Mouse (Mus musculus) hindbrain, embryonic 10.5 days (tissue): ENCODE results near the gene Glis3. TPM values are rescaled to one million over a fixed set of nuclear protein-coding genes. Genes with fewer than 3 reads are reported as not detected.

Source experiments
- DNase-seq: peaks from one replicate; pipeline ENCODE4 v3.0.0-alpha.2; 2017; ENCODE audit warnings: low spot score
- H3K27ac ChIP-seq: fragments of 300-500 bp; sonication (generic); 2 replicates; pipeline ENCODE4 v1.5.1; 2016; ENCODE audit warnings: mild to moderate bottlenecking, moderate library complexity
- H3K27me3 ChIP-seq: fragments of 300-500 bp; sonication (generic); 2 replicates; pipeline ENCODE4 v1.6.1; 2016; ENCODE audit warnings: mild to moderate bottlenecking; ENCODE audit not compliant: poor library complexity, insufficient read depth, severe bottlenecking
- H3K36me3 ChIP-seq: fragments of 300-500 bp; sonication (generic); 2 replicates; pipeline ENCODE4 v1.6.1; 2016; ENCODE audit warnings: mild to moderate bottlenecking, moderate library complexity
- H3K4me1 ChIP-seq: fragments of 300-500 bp; sonication (generic); replicated peaks from 2 replicates; pipeline ENCODE4 v1.6.1; 2016; ENCODE audit warnings: mild to moderate bottlenecking
- H3K4me3 ChIP-seq: fragments of 300-500 bp; sonication (generic); 2 replicates; pipeline ENCODE4 v1.5.1; 2016; ENCODE audit warnings: mild to moderate bottlenecking, moderate library complexity
- H3K9me3 ChIP-seq: fragments of 300-500 bp; sonication (generic); 2 replicates; pipeline ENCODE4 v1.6.1; 2016; ENCODE audit warnings: mild to moderate bottlenecking, moderate library complexity
- WGBS: fragments of 180-500 bp; shearing (Covaris S2); methylation state at CpG from one replicate; pipeline ENCODE4 v1.1.7; 2016; 5-methylcytosine and 5-hydroxymethylcytosine counted together
- polyA plus RNA-seq: library from polyadenylated mRNA; unstranded; fragments of >200 nt; fragmentation: Nextera tagmentation; extraction: Ambion mirVana; gene quantifications from 2 replicates; pipeline ENCODE4 v1.2.1, GENCODE M21; 2016

Gene Glis3
- polyA plus RNA-seq, 1 experiment from 2014 or later = 2.2 TPM

DNA sequence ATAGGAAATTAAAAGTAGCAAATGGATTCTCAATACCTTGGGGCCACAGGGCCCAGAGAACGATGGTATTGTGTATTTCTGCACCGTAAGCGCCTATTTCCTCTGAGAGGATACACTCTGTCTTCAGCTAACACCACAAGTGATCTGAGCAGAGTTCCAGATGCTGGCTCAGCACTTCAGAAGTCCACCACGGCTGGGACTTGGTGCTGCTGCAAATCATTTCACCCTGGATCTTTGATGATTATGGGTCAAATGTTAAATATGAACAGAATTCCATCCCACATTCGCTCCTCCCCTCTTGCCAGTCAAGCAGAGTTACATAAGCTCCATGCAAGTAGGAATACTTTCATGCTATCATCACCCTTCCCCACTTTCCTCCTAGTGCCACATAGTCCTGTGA lies 263.8 kb downstream of the Glis3 start:
- peaks cover 4% of the 10 kb centered on the region; the same call in 1 of the 2 replicates for H3K36me3 ChIP-seq
- no peak overlapping the region for H3K27ac ChIP-seq
- no peak for DNase-seq
- WGBS = 86% methylated on average over 5 of the region's 5 CpGs
- H3K4me1 ChIP-seq = no peaks in the 10 kb centered on the region
- no peak overlapping the region for H3K4me3 ChIP-seq
- H3K27me3 ChIP-seq = no peaks in the 10 kb centered on the region
- peaks cover 6% of the 10 kb centered on the region; the same call in 1 of the 2 replicates for H3K9me3 ChIP-seq

DNA sequence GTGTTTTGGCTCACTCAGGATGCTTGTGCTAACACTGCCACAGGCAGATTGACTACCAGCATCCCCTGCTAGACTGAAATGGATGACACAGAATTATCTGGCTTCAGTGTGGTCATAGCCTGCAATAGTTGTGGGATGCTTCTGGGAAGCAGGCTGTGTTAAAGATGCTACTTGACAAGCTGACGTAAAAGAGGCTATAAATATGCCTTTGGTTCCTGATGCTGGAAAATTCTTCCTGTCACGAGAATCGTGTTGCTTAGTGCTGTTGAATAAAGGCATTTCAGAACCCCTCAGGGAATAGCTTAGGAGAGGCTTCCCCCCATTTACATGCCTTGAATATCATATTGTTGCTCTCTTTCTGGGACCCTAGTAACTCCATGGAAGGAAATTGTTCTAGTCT lies 271.1 kb downstream of the Glis3 start:
- no peak for DNase-seq
- H3K27ac ChIP-seq = no peak overlapping the region
- H3K4me3 ChIP-seq = no peak overlapping the region
- H3K27me3 ChIP-seq = no peaks in the 10 kb centered on the region
- H3K9me3 ChIP-seq = peaks cover 6% of the 10 kb centered on the region; the same call in 1 of the 2 replicates
- no peaks in the 10 kb centered on the region for H3K4me1 ChIP-seq
- peaks cover 4% of the 10 kb centered on the region; the same call in 1 of the 2 replicates for H3K36me3 ChIP-seq
- 81% methylated on average over 3 of the region's 3 CpGs for WGBS

GRCm38 (mm10) chr19:28402956-28403355 lies 276.9 kb downstream of the Glis3 start:
- no peak overlapping the region for H3K27ac ChIP-seq
- 72% methylated on average over 6 of the region's 6 CpGs for WGBS
- no peaks in the 10 kb centered on the region for H3K9me3 ChIP-seq
- H3K4me3 ChIP-seq = no peak overlapping the region
- no peaks in the 10 kb centered on the region for H3K27me3 ChIP-seq
- no peaks in the 10 kb centered on the region for H3K4me1 ChIP-seq
- H3K36me3 ChIP-seq = no peaks in the 10 kb centered on the region
- DNase-seq = no peak

GRCm38 (mm10) chr19:28395584-28395861 lies 284.4 kb downstream of the Glis3 start:
- Histone ChIP-seq H3K4me1 (peaks cover 13% of the 10 kb centered on the region), H3K36me3 (no peaks in the 10 kb centered on the region), H3K27me3 (no peaks in the 10 kb centered on the region), H3K27ac (peak overlapping the region; percentile 26; the same call in 1 of the 2 replicates), H3K9me3 (no peaks in the 10 kb centered on the region), H3K4me3 (no peak overlapping the region)
- no peak for DNase-seq
- WGBS = 86% methylated on average over 1 of the region's 1 CpGs

DNA sequence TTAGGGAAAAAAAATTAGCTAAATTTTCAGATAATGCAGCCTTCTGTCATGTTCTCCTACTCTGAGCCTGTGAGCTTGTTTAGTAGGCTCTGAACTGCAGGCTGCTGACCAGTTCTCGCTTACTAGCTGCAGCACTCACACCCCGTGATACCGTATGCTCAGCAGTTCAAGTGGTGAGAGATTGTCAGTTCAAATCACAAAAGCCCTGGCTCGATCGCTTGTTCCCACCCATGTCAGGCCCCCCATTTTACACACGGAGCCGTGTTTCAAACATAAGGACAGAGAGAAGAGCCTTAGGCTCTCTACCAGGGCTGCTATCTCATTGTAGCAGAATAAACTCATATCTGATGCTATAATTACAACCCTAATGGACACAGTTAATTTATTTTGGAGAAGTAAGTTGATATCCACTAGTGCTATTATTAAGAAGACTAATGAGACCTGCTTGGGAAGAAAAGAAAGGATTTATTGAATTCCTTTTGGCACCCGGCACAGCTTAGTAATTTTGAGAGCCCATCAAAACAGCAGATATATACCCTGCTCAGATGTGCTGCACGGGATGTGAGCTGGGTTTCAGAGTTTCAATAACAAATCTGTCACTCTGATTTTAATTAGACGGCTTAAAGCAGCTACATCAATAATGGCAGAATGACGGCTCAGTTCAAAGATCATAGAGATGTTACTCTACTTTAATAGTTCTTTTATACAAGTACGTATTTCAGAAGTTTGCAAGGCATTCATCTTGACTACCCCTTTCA lies 284.9 kb downstream of the Glis3 start:
- Histone ChIP-seq H3K9me3 (no peaks in the 10 kb centered on the region), H3K4me1 (peaks cover 13% of the 10 kb centered on the region), H3K36me3 (no peaks in the 10 kb centered on the region), H3K4me3 (no peak overlapping the region), H3K27ac (peak overlapping the region; percentile 59), H3K27me3 (no peaks in the 10 kb centered on the region)
- 57% methylated on average over 12 of the region's 12 CpGs for WGBS
- no peak for DNase-seq

DNA sequence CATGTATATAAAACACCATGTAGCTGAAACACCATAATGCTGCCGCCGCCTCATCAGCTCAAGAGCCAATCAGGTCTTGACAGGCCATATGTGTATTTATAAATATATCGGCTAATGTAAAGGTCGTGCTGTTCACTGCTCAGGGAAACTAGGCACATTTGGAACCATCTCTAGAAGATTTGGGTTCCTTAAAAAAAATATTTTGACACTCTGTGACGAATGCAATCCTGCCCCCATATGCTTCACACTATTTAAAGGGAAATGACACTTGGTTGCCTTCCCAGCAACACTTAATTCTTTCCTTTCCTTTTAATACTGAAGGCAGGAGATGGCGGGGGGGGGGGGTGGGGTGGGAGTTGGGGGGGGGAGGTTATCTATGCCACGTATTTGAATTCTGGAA lies 286.1 kb downstream of the Glis3 start:
- no peak overlapping the region for H3K27ac ChIP-seq
- H3K36me3 ChIP-seq = no peaks in the 10 kb centered on the region
- no peaks in the 10 kb centered on the region for H3K9me3 ChIP-seq
- peaks cover 13% of the 10 kb centered on the region for H3K4me1 ChIP-seq
- WGBS = 87% methylated on average over 7 of the region's 7 CpGs
- no peak overlapping the region for H3K4me3 ChIP-seq
- no peak for DNase-seq
- H3K27me3 ChIP-seq = no peaks in the 10 kb centered on the region

DNA sequence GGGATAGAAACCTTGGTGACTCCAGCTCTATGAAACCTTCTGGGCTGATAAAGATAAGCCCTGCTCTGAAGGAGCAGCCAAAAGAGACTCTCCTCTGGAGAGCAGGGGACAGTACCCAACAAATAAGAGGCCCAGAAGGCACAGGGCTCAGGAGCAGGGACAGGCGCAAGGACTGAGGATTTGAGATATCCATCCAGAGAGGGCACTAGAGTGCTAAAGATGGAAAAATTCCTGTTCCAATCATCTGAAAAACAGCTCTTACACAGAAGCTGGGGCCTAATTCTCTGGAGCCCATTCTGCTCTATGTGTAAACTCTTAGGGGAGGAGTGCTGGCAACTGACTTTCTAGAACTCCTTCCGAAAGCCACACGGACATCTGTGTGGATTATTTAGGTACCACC lies 287.0 kb downstream of the Glis3 start:
- no peak for DNase-seq
- no peak overlapping the region for H3K27ac ChIP-seq
- no peaks in the 10 kb centered on the region for H3K9me3 ChIP-seq
- no peak overlapping the region for H3K4me3 ChIP-seq
- no peaks in the 10 kb centered on the region for H3K36me3 ChIP-seq
- 84% methylated on average over 3 of the region's 3 CpGs for WGBS
- H3K27me3 ChIP-seq = no peaks in the 10 kb centered on the region
- H3K4me1 ChIP-seq = peaks cover 13% of the 10 kb centered on the region

DNA sequence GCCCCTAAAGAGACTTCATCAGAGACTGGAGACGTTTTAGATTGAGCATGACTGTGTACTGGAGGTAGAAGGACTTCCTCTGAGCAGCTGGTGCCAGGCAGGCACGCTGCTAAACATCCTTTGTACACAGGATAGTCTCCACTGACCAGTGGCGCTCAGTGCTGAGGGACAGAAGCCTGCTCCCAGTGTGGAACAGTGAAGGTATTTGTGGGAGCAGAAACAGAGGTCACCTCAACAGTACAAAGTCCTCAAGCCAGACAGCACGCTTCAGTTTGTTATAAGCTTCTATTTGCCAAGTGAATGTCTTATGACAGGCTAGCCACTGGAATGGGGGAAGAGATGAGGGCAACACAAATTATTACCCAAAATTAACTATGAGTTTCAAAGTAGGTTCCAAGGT lies 289.0 kb downstream of the Glis3 start:
- no peak for DNase-seq
- WGBS = 76% methylated on average over 4 of the region's 4 CpGs
- H3K9me3 ChIP-seq = no peaks in the 10 kb centered on the region
- H3K36me3 ChIP-seq = no peaks in the 10 kb centered on the region
- peaks cover 13% of the 10 kb centered on the region for H3K4me1 ChIP-seq
- H3K27me3 ChIP-seq = no peaks in the 10 kb centered on the region
- no peak overlapping the region for H3K4me3 ChIP-seq
- H3K27ac ChIP-seq = no peak overlapping the region

GRCm38 (mm10) chr19:28389146-28389545 lies 290.7 kb downstream of the Glis3 start:
- Histone ChIP-seq H3K4me3 (no peak overlapping the region), H3K36me3 (no peaks in the 10 kb centered on the region), H3K9me3 (no peaks in the 10 kb centered on the region), H3K27ac (no peak overlapping the region), H3K27me3 (no peaks in the 10 kb centered on the region), H3K4me1 (no peaks in the 10 kb centered on the region)
- 78% methylated on average over 5 of the region's 5 CpGs for WGBS
- DNase-seq = no peak

GRCm38 (mm10) chr19:28383425-28383824 lies 296.5 kb downstream of the Glis3 start:
- Histone ChIP-seq H3K9me3 (no peaks in the 10 kb centered on the region), H3K36me3 (no peaks in the 10 kb centered on the region), H3K4me3 (no peak overlapping the region), H3K27me3 (no peaks in the 10 kb centered on the region), H3K27ac (peak overlapping the region; percentile 74), H3K4me1 (peaks cover 40% of the 10 kb centered on the region)
- WGBS = 84% methylated on average over 5 of the region's 5 CpGs
- DNase-seq = no peak

DNA sequence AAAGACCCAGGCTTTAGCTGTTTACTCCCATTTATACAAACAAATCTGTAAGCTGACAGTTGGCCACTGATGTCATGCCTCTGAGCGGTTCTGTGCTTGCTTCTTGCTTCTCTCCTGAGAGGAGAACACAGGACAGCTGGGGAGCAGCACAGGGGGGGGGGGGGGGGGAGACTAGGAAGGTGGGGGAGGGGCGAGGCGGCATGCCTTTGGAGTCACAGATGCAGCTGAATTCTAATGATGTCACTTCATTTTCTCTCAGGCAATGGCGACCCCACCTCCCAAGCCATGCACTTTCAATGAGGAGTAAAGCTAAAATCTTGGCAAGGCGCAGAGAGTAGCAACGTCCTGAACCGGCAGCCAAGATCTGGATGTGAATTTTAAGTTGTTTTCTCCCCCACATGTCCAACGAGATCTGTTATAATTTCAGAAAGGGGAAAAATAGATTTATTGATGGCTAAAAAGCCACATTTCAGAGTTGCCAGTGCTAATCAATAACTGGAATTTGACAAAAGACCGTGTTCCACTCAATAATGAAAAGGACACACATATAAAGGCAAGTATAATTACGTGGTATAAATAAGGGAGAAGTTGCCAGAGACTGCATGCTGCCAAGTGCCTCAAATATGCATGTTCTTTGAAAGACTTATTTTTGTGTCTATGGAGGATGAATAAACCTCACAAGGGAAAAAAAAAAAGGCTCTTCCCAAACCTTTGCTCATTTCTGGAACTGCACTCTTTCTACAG lies 297.5 kb downstream of the Glis3 start:
- 41% methylated on average over 10 of the region's 10 CpGs for WGBS
- peaks cover 40% of the 10 kb centered on the region for H3K4me1 ChIP-seq
- no peaks in the 10 kb centered on the region for H3K27me3 ChIP-seq
- no peaks in the 10 kb centered on the region for H3K36me3 ChIP-seq
- H3K27ac ChIP-seq = peak overlapping the region; percentile 74
- no peak overlapping the region for H3K4me3 ChIP-seq
- DNase-seq = peak; percentile 68
- no peaks in the 10 kb centered on the region for H3K9me3 ChIP-seq

DNA sequence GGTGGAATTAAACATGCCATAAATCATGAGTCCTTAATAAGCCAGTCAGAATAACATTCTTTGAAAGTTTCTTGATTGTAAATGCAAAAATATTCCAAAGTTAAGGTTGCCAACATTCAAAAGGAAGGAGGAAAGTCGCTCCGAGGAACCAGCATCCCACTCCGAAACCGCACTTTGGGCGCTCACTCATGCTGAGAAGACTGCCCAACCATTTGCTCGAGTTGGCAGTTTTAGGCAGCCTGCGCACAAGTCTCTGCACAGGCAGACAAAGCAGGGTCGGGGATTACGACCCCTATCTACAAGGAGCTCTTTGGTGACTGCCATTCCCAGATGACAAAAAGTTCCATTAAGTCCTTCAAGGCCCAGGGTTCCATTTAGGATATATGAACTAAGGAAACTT lies 298.4 kb downstream of the Glis3 start:
- Histone ChIP-seq H3K4me1 (peaks cover 40% of the 10 kb centered on the region), H3K9me3 (no peaks in the 10 kb centered on the region), H3K4me3 (no peak overlapping the region), H3K36me3 (no peaks in the 10 kb centered on the region), H3K27ac (peak overlapping the region; percentile 74), H3K27me3 (no peaks in the 10 kb centered on the region)
- no peak for DNase-seq
- 51% methylated on average over 9 of the region's 9 CpGs for WGBS

GRCm38 (mm10) chr19:28380691-28381262 lies 299.1 kb downstream of the Glis3 start:
- Histone ChIP-seq H3K4me3 (no peak overlapping the region), H3K27me3 (no peaks in the 10 kb centered on the region), H3K36me3 (no peaks in the 10 kb centered on the region), H3K4me1 (peaks cover 41% of the 10 kb centered on the region), H3K9me3 (no peaks in the 10 kb centered on the region), H3K27ac (peak overlapping the region; percentile 53; the same call in 1 of the 2 replicates)
- 67% methylated on average over 9 of the region's 9 CpGs for WGBS
- no peak for DNase-seq
